Mouse (Mus musculus): ENCODE data around the gene Smarcb1.
A peak's percentile ranks its signal among the peaks of the same experiment; 100 is the strongest.

GRCm38 (mm10) chr10:75932081-75932678 lies 10.8 kb upstream of the Smarcb1 start:
- TF ChIP-seq CTCF (IDR thresholded peaks at IDR 0.05; ENCODE audit: control insufficient read depth, insufficient read depth, low read length) = no peak
- TF ChIP-seq POLR2A (IDR thresholded peaks at IDR 0.05; ENCODE audit: borderline replicate concordance, control insufficient read depth, low read depth, low read length) = peak; percentile 16; the same call in 1 of the 2 replicates
